Mouse (Mus musculus) embryonic facial prominence, embryonic 10.5 days (tissue): ENCODE measurements around the gene Slc9a8. TPM values are rescaled to one million over a fixed set of nuclear protein-coding genes. Genes with fewer than 3 reads are reported as not detected.

Source experiments
- DNase-seq: peaks from one replicate; pipeline ENCODE4 v3.0.0-alpha.2; 2017; ENCODE audit warnings: low spot score
- H3K27ac ChIP-seq: fragments of 300-500 bp; sonication (generic); replicated peaks from 2 replicates; pipeline ENCODE4 v1.5.1; 2016; ENCODE audit warnings: mild to moderate bottlenecking
- H3K27me3 ChIP-seq: fragments of 300-500 bp; sonication (generic); replicated peaks from 2 replicates; pipeline ENCODE4 v1.6.1; 2016; ENCODE audit warnings: low read depth, mild to moderate bottlenecking; ENCODE audit not compliant: poor library complexity, severe bottlenecking
- H3K36me3 ChIP-seq: fragments of 300-500 bp; sonication (generic); replicated peaks from 2 replicates; pipeline ENCODE4 v1.6.1; 2016; ENCODE audit warnings: mild to moderate bottlenecking, moderate library complexity
- H3K4me1 ChIP-seq: fragments of 300-500 bp; sonication (generic); 2 replicates; pipeline ENCODE4 v1.6.1; 2016
- H3K4me3 ChIP-seq: fragments of 300-500 bp; sonication (generic); 2 replicates; pipeline ENCODE4 v1.5.1; 2016; ENCODE audit warnings: mild to moderate bottlenecking, moderate library complexity
- H3K9me3 ChIP-seq: fragments of 300-500 bp; sonication (generic); 2 replicates; pipeline ENCODE4 v1.6.1; 2016; ENCODE audit warnings: mild to moderate bottlenecking
- WGBS: fragments of 180-500 bp; shearing (Covaris S2); methylation state at CpG from one replicate; pipeline ENCODE4 v1.1.7; 2016; 5-methylcytosine and 5-hydroxymethylcytosine counted together
- polyA plus RNA-seq: library from polyadenylated mRNA; unstranded; fragments of >200 nt; fragmentation: Nextera tagmentation; extraction: Ambion mirVana; gene quantifications from 2 replicates; pipeline ENCODE4 v1.2.1, GENCODE M21; 2016

Slc9a8 gene
- polyA plus RNA-seq, 1 experiment from 2014 or later, result 25.9 TPM

GRCm38 (mm10) chr2:167458548-167458947, 37.0 kb downstream of the Slc9a8 start:
- H3K27me3 ChIP-seq, result no peaks in the 10 kb centered on the region
- H3K4me1 ChIP-seq, result no peaks in the 10 kb centered on the region
- H3K9me3 ChIP-seq, result no peaks in the 10 kb centered on the region
- DNase-seq, result no peak
- H3K36me3 ChIP-seq, result peaks cover 84% of the 10 kb centered on the region
- no peak overlapping the region for H3K27ac ChIP-seq
- no peak overlapping the region for H3K4me3 ChIP-seq
- WGBS, result 94% methylated on average over 3 of the region's 3 CpGs

DNA sequence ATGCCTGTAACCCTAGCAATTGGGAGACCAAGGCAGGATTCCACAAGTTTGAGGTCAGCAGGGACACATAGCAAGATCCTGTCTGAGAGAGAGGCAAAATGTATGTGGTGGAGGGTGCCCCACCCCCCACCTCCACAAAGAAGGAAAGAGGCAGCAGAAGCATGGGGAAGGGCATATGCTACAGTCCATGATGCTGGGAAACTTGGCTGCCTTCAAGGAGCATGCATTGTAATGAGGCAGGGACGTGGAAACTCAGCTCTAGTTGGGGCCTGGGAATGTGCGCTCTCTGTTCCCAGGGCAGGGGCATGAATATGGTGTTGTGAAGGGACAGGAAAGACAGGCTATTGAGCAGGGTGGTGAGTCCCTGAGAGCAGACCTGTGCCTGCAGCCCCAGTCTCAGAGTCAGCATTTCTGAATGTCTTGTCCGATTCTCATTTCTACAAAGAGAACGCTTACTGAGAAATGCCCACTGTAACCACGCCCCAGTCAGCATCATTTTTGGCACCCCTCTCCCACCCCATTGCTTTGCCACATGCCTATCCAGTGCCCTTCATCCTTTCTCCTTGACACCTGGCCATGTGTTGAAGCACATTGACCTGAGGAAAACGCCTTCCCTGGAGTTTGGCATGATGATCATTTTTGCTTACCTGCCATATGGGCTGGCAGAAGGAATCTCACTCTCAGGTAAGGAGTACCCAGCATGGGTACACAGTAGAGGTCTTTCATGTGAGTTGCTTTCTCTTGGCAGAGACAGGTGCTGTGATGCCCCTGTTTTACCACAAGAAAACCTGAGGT, 37.8 kb downstream of the Slc9a8 start:
- no peak for DNase-seq
- H3K4me3 ChIP-seq, result no peak overlapping the region
- WGBS, result 95% methylated on average over 6 of the region's 6 CpGs
- H3K9me3 ChIP-seq, result no peaks in the 10 kb centered on the region
- no peaks in the 10 kb centered on the region for H3K27me3 ChIP-seq
- no peaks in the 10 kb centered on the region for H3K4me1 ChIP-seq
- no peak overlapping the region for H3K27ac ChIP-seq
- peaks cover 77% of the 10 kb centered on the region for H3K36me3 ChIP-seq

DNA sequence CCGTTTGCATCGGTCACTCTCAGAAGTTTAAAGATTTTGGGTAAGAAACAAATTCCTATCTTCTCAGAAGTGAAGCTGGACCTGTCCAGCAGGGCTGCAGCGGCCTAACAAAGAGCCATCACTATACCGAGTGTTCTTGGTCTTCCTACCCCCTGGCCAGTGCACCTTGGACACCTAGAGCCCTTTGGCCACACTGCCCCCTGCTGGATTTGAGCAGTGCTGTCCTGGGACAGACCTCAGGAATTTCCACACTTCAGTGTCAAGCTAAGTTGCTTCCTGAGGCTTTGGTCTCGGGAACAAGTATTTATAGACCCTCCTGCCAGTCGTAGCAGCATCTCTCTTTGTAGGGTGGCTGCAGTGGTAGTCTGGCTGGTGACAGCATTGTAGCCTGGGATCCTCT, 41.4 kb downstream of the Slc9a8 start:
- H3K27me3 ChIP-seq, result no peaks in the 10 kb centered on the region
- H3K4me1 ChIP-seq, result no peaks in the 10 kb centered on the region
- H3K36me3 ChIP-seq, result peaks cover 79% of the 10 kb centered on the region
- WGBS, result 68% methylated on average over 6 of the region's 6 CpGs
- no peaks in the 10 kb centered on the region for H3K9me3 ChIP-seq
- peak; percentile 71 for DNase-seq
- H3K4me3 ChIP-seq, result no peak overlapping the region
- no peak overlapping the region for H3K27ac ChIP-seq

- WGBS, result 92% methylated on average over 5 of the region's 5 CpGs
- Histone ChIP-seq H3K9me3 (no peaks in the 10 kb centered on the region), H3K36me3 (peaks cover 78% of the 10 kb centered on the region), H3K4me1 (no peaks in the 10 kb centered on the region), H3K27me3 (no peaks in the 10 kb centered on the region), H3K27ac (no peak overlapping the region), H3K4me3 (no peak overlapping the region)
- no peak for DNase-seq
Measured at GRCm38 (mm10) chr2:167463802-167464201, 42.3 kb downstream of the Slc9a8 start.

- no peak overlapping the region for H3K27ac ChIP-seq
- H3K36me3 ChIP-seq, result peaks cover 78% of the 10 kb centered on the region
- no peak overlapping the region for H3K4me3 ChIP-seq
- WGBS, result 93% methylated on average over 3 of the region's 3 CpGs
- no peaks in the 10 kb centered on the region for H3K27me3 ChIP-seq
- no peaks in the 10 kb centered on the region for H3K9me3 ChIP-seq
- H3K4me1 ChIP-seq, result no peaks in the 10 kb centered on the region
- DNase-seq, result no peak
Measured at GRCm38 (mm10) chr2:167465951-167466350, 44.4 kb downstream of the Slc9a8 start.

GRCm38 (mm10) chr2:167467214-167467613, 45.7 kb downstream of the Slc9a8 start:
- WGBS, result 87% methylated on average over 5 of the region's 5 CpGs
- DNase-seq, result no peak
- Histone ChIP-seq H3K4me3 (no peak overlapping the region), H3K36me3 (peaks cover 78% of the 10 kb centered on the region), H3K4me1 (no peaks in the 10 kb centered on the region), H3K9me3 (no peaks in the 10 kb centered on the region), H3K27me3 (no peaks in the 10 kb centered on the region), H3K27ac (no peak overlapping the region)

- DNase-seq, result no peak
- H3K27me3 ChIP-seq, result no peaks in the 10 kb centered on the region
- H3K36me3 ChIP-seq, result peaks cover 91% of the 10 kb centered on the region
- H3K4me1 ChIP-seq, result no peaks in the 10 kb centered on the region
- 80% methylated on average over 6 of the region's 6 CpGs for WGBS
- no peak overlapping the region for H3K4me3 ChIP-seq
- no peak overlapping the region for H3K27ac ChIP-seq
- H3K9me3 ChIP-seq, result no peaks in the 10 kb centered on the region
Measured at GRCm38 (mm10) chr2:167468444-167468843, 46.9 kb downstream of the Slc9a8 start.

- Histone ChIP-seq H3K27me3 (no peaks in the 10 kb centered on the region), H3K4me3 (no peak overlapping the region), H3K27ac (no peak overlapping the region), H3K4me1 (peaks cover under 1% of the 10 kb centered on the region; the same call in 1 of the 2 replicates), H3K36me3 (peaks cover 98% of the 10 kb centered on the region), H3K9me3 (no peaks in the 10 kb centered on the region)
- no peak for DNase-seq
- WGBS, result 87% methylated on average over 3 of the region's 3 CpGs
Measured at GRCm38 (mm10) chr2:167470611-167471010, 49.1 kb downstream of the Slc9a8 start.

- WGBS, result 87% methylated on average over 6 of the region's 6 CpGs
- H3K9me3 ChIP-seq, result no peaks in the 10 kb centered on the region
- H3K27me3 ChIP-seq, result no peaks in the 10 kb centered on the region
- DNase-seq, result no peak
- H3K4me3 ChIP-seq, result no peak overlapping the region
- peaks cover 98% of the 10 kb centered on the region for H3K36me3 ChIP-seq
- no peak overlapping the region for H3K27ac ChIP-seq
- peaks cover 10% of the 10 kb centered on the region for H3K4me1 ChIP-seq
Measured at GRCm38 (mm10) chr2:167471585-167471984, 50.1 kb downstream of the Slc9a8 start.

DNA sequence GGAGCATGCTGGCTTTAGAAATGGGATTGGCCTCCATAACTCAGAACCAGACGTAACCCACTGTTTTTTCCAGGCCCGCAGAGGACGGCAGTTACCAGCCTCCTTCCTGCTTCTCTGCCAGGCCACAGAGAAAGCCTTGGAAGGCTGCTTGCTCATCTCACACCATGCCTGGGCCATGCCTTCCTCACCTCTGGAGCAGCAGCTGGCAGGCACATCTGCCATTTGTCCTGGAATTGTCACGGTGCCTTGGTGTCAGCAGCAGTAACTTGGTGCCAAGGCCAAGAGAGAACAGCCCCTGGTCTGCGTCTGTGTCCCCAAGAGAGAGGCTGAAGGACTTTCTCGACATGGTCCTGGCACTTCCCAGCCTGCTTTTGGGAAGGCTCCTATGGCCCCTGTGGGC, 52.7 kb downstream of the Slc9a8 start:
- H3K27me3 ChIP-seq, result no peaks in the 10 kb centered on the region
- 93% methylated on average over 6 of the region's 6 CpGs for WGBS
- no peak overlapping the region for H3K27ac ChIP-seq
- H3K4me3 ChIP-seq, result no peak overlapping the region
- H3K36me3 ChIP-seq, result peaks cover 84% of the 10 kb centered on the region
- H3K4me1 ChIP-seq, result peaks cover 14% of the 10 kb centered on the region
- no peaks in the 10 kb centered on the region for H3K9me3 ChIP-seq
- no peak for DNase-seq

GRCm38 (mm10) chr2:167475596-167475995, 54.1 kb downstream of the Slc9a8 start:
- H3K9me3 ChIP-seq, result no peaks in the 10 kb centered on the region
- no peak for DNase-seq
- H3K4me1 ChIP-seq, result peaks cover 14% of the 10 kb centered on the region
- WGBS, result 83% methylated on average over 5 of the region's 5 CpGs
- no peak overlapping the region for H3K4me3 ChIP-seq
- H3K27me3 ChIP-seq, result no peaks in the 10 kb centered on the region
- H3K36me3 ChIP-seq, result peaks cover 75% of the 10 kb centered on the region
- no peak overlapping the region for H3K27ac ChIP-seq

GRCm38 (mm10) chr2:167476200-167476688, 54.7 kb downstream of the Slc9a8 start:
- peaks cover 72% of the 10 kb centered on the region for H3K36me3 ChIP-seq
- WGBS, result 36% methylated on average over 7 of the region's 7 CpGs
- no peak overlapping the region for H3K4me3 ChIP-seq
- H3K27ac ChIP-seq, result no peak overlapping the region
- no peak for DNase-seq
- H3K4me1 ChIP-seq, result peaks cover 14% of the 10 kb centered on the region
- H3K27me3 ChIP-seq, result no peaks in the 10 kb centered on the region
- no peaks in the 10 kb centered on the region for H3K9me3 ChIP-seq

GRCm38 (mm10) chr2:167476762-167477161, 55.2 kb downstream of the Slc9a8 start:
- Histone ChIP-seq H3K36me3 (peaks cover 68% of the 10 kb centered on the region), H3K4me3 (no peak overlapping the region), H3K27ac (no peak overlapping the region), H3K27me3 (no peaks in the 10 kb centered on the region), H3K9me3 (no peaks in the 10 kb centered on the region), H3K4me1 (peaks cover 14% of the 10 kb centered on the region)
- whole genome bisulfite sequencing, result 78% methylated on average over 4 of the region's 4 CpGs
- DNase-seq, result no peak
